Mouse (Mus musculus): ENCODE data around the gene Rpain.
A peak's percentile ranks its signal among the peaks of the same experiment; 100 is the strongest.

Gene Rpain

GRCm38 (mm10) chr11:71001167-71001566 lies 31.2 kb downstream of the Rpain start:
- DNase-seq (ENCODE audit: low spot score): no peak

DNA sequence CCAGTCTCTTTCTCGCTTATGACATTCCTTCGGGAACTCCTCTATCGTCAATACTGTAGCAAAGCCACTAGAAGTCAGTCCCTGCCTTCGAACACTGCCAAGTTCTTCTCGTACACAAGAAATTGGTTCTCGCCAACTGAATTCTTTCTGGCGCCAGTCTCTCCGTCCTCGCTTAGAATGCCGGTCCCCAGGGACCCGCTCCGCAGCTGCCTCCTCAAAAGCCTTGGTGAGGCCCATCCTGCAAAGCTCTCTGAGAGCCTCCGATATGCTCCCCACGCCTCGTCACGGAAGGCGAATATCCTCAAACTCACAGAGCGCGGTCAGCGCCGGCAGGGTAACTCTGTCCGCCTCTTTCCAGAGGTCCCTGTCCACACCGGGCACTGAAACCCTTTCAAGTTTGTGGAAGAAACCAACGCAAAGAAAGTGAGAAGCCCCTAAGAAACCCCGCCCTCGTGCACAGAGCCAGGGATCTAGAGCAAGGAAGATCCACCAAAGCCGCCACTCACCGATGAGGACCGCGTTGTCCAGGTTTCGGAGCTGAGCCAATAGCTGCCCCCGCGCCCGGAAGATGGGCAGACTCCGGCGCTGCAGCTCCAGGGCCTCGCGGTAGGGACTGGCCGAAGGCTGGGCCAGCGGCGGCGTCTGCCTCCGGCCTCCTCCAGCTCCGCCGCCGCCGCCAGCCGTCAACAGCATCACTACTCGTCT lies 33.8 kb downstream of the Rpain start:
- DNase-seq (ENCODE audit: low spot score): no peak

- DNase-seq (ENCODE audit: low spot score): peak; percentile 82
Observed at GRCm38 (mm10) chr11:71004316-71004773, 34.3 kb downstream of the Rpain start, which contains the start of gene Dhx33. Dhx33 (minus strand) TSS chr11:71004437.

- DNase-seq (ENCODE audit: low spot score): no peak
Observed at GRCm38 (mm10) chr11:71005046-71005445, 35.0 kb downstream of the Rpain start.

DNA sequence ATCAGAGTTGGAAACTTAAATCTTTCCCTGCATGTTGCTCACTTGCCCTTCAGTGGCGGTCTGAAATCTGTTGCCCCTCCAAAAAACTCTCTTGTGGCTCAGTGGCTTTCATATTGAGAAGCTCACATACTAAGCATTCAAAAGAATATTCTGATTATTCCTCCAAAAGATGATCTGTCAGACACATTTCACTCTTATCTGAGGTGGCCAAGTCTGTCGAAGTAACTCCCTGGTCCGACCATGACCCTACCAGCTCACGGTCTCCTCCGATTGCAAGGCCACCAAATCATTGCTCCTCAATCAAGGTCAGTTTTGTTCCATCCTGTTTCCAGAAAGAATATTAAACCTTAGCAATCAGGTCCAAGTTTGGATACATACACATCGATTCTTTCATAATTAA lies 37.0 kb downstream of the Rpain start:
- DNase-seq (ENCODE audit: low spot score): no peak

DNA sequence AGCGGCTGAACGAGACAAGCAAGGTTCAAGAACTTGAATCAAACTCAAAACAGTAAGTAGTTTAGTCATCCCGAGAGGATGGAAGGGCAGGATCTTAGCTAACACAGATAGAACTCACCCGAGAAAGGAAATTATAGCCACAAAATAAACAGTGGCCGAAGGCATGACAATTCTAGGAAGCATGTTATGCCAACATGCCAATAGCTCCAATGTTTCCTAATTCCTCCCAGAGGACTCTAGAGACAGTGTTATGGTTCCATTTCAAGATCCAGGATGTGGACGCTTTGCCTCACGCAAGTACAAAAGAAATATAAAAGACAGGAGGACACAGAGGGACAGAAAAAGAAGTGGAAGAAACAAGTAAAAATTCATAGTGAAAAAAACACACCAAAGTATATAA lies 37.8 kb downstream of the Rpain start:
- DNase-seq (ENCODE audit: low spot score): no peak

GRCm38 (mm10) chr11:71008321-71008720 lies 38.3 kb downstream of the Rpain start:
- DNase-seq (ENCODE audit: low spot score): no peak

GRCm38 (mm10) chr11:71012743-71013142 lies 42.7 kb downstream of the Rpain start:
- DNase-seq (ENCODE audit: low spot score): no peak

DNA sequence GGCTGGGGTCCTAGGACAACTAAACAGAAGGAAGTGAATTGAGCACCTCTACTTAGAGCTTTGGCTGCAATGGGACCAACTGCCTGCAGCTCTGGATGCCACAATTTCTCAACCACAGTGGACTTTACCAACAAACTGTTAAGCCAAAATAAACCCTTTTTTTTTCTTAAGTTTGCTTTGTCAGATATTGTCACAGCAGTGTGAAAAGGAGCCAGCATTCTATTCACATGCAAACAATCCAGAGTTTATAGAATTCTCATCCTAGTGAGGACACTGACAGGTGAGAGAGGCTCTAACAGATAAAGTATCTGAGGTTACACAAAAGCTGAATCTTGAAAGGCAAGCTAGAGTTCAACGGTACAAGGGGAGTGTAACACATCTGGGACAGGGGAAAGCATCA lies 47.0 kb downstream of the Rpain start:
- DNase-seq (ENCODE audit: low spot score): no peak

- DNase-seq (ENCODE audit: low spot score): no peak
Observed at GRCm38 (mm10) chr11:71018416-71019200, 48.6 kb downstream of the Rpain start.

DNA sequence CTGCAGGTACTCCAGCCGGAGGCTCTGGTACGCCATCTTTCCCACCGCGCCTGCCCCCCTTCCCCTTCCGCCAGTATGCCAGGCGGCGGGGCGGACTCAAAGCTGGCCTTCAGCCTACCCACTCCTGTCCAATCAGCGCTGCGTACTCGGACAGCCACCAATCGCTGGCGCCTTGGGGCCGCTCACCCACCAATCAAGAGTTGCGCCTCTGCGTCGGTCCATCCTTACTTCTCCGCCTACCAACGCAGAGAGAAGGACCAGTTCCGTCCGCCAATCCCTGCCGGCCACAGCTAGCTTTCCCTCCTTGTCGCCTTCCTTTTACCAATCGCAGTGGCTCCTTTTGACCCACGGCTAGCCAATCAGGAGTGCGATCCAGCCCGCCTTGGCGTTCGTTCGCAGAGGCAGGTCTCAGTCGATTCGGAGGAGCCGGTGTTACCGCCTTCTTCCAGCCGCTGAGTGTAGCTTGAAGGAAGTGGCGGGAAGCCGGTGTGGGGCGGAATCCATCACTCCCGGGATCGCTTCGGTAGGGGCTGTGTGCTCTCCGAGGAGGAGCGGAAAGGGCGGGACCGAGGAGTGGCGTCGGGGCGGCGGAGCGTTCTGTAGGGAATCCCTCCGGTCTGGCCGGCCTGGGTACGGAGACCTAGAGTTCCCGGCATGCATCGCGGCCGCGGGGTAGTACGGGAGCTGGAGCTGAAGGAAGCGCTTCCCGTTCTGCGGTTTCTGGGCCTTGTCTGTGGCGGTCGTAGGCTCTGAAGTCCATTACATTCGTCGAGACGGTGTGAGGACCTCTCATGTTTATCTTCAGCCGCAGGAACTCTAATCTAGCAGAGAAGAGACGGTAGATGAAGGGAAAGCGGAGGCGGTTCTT lies 49.4 kb downstream of the Rpain start, which contains the start of the genes Mis12 and Derl2:
Gene Mis12 (plus strand): TSS at position 411 of the 868 bp plus-strand sequence.
Gene Derl2 (minus strand): TSS at position 641 of the 868 bp plus-strand sequence.
- peak; percentile 94 for DNase-seq (ENCODE audit: low spot score)

All from ovary, postnatal 10 days (tissue).